ENCODE assay signal across 8 mouse cellular contexts in genomic region chr6:113193765-113194460, GRCm38 (mm10). TPM values are rescaled to one million over a fixed set of nuclear protein-coding genes. Genes with fewer than 3 reads are reported as not detected.
DNase-seq lines count a peak whose midpoint lies in the region; ATAC-seq and TF ChIP-seq lines count a peak whose summit lies in the region.

No protein-coding gene starts in this region.

- H3K4me2 ChIP-seq in heart, embryonic 15.5 days, result peak overlapping the region; percentile 34
- peak overlapping the region; percentile 75 for H3K4me2 ChIP-seq in midbrain, postnatal 0 days (ENCODE audit: low read depth, low read length, poor library complexity, severe bottlenecking)

- H3K4me3 ChIP-seq in heart, embryonic 15.5 days, result 0 out of 2 replicates have a peak overlapping the region, but pooled peaks have one; percentile 20
- peak overlapping the region; percentile 83 for H3K4me3 ChIP-seq in midbrain, postnatal 0 days (ENCODE audit: low read depth, low read length)

- peaks cover 13% of the 10 kb centered on the region for H3K4me1 ChIP-seq in heart, embryonic 15.5 days (replicated peaks)
- peaks cover 18% of the 10 kb centered on the region for H3K4me1 ChIP-seq in midbrain, postnatal 0 days (ENCODE audit: insufficient read depth, low read length)

- no peak overlapping the region for H3K27ac ChIP-seq in heart, embryonic 15.5 days
- H3K27ac ChIP-seq in midbrain, postnatal 0 days (ENCODE audit: low read depth, low read length), result peak overlapping the region; percentile 81

- H3K36me3 ChIP-seq in heart, embryonic 15.5 days, result no peaks in the 10 kb centered on the region
- H3K36me3 ChIP-seq in midbrain, postnatal 0 days (ENCODE audit: insufficient read depth, low read length), result no peaks in the 10 kb centered on the region

- peaks cover 57% of the 10 kb centered on the region for H3K27me3 ChIP-seq in heart, embryonic 15.5 days
- H3K27me3 ChIP-seq in midbrain, postnatal 0 days (ENCODE audit: insufficient read depth, low read length), result no peaks in the 10 kb centered on the region

- no peak for ATAC-seq in heart, embryonic 15.5 days (replicated peaks; ENCODE audit: insufficient number of reproducible peaks, insufficient read depth, low FRiP score, low read depth)
- ATAC-seq in midbrain, postnatal 0 days (ENCODE audit: low FRiP score), result peak; percentile 79; the same call in 1 of the 2 replicates
- no peak for ATAC-seq in erythroblast, adult 5-6 weeks (replicated peaks; ENCODE audit: low FRiP score, poor library complexity, severe bottlenecking)

- no peak for TF ChIP-seq CTCF in midbrain, postnatal 0 days (IDR thresholded peaks at IDR 0.05)

- DNase-seq in frontal cortex, postnatal 10 days (ENCODE audit: low spot score in 2 of 2), result peak; percentile 37 to 39
- no peak for DNase-seq in frontal cortex, adult 2 months (ENCODE audit: extremely low spot score in 1 of 2, low spot score in 1 of 2)
- peak; percentile 11 for DNase-seq in CD4-positive helper T cell, adult 2 months (ENCODE audit: low read depth, low spot score)
- peak; percentile 58 for DNase-seq in cerebellum, adult 9-11 months
- DNase-seq in kidney, postnatal 25 days, result peak; percentile 44 to 56
- DNase-seq in midbrain, postnatal 0 days (ENCODE audit: low spot score), result peak; percentile 55

- WGBS in heart, embryonic 15.5 days, result 2% methylated on average over 46 of the region's 46 CpGs
- 2% methylated on average over 46 of the region's 46 CpGs for WGBS in midbrain, postnatal 0 days

- no peak overlapping the region for H3K9ac ChIP-seq in heart, embryonic 15.5 days
- H3K9ac ChIP-seq in midbrain, postnatal 0 days (replicated peaks; ENCODE audit: low read length, poor library complexity, severe bottlenecking), result peak overlapping the region; percentile 93

- no peaks in the 10 kb centered on the region for H3K9me3 ChIP-seq in heart, embryonic 15.5 days (replicated peaks)
- no peaks in the 10 kb centered on the region for H3K9me3 ChIP-seq in midbrain, postnatal 0 days (ENCODE audit: low read length)

RNA-seq across cellular contexts. Expression of gene Lhfpl4, which starts 1.3 kb away (rescaled TPM):
- 67.0 and 68.5 TPM in 2 replicates for polyA plus RNA-seq in frontal cortex, adult 2 months (2012; rRNA removed)
- polyA plus RNA-seq in heart, embryonic 15.5 days (2015; fragmentation: Nextera tagmentation; extraction: Ambion mirVana), result 0.35 and 0.81 TPM in 2 replicates
- 81.3 and 92.6 TPM in 2 replicates for total RNA-seq in midbrain, postnatal 0 days (2014; rRNA removed)
- polyA plus RNA-seq in midbrain, postnatal 0 days (2015; fragmentation: Nextera tagmentation; extraction: Ambion mirVana), result 56.6 and 66.1 TPM in 2 replicates
- total RNA-seq in erythroblast, adult 5-6 weeks (2015; ENCODE audit: low replicate concordance), result not detected in 2 replicates
- total RNA-seq in erythroblast, adult 5-6 weeks (2017; ENCODE audit: low replicate concordance), result not detected in 2 replicates

RNA-seq across cellular contexts. Expression of gene Mtmr14, which starts 43.7 kb away (rescaled TPM):
- 21.7 and 23.9 TPM in 2 replicates for polyA plus RNA-seq in frontal cortex, adult 2 months (2012; rRNA removed)
- polyA plus RNA-seq in heart, embryonic 15.5 days (2015; fragmentation: Nextera tagmentation; extraction: Ambion mirVana), result 20.8 and 26.7 TPM in 2 replicates
- total RNA-seq in midbrain, postnatal 0 days (2014; rRNA removed), result 39.0 and 42.5 TPM in 2 replicates
- 29.4 and 30.5 TPM in 2 replicates for polyA plus RNA-seq in midbrain, postnatal 0 days (2015; fragmentation: Nextera tagmentation; extraction: Ambion mirVana)
- total RNA-seq in erythroblast, adult 5-6 weeks (2015; ENCODE audit: low replicate concordance), result 19.0 and 35.0 TPM in 2 replicates
- 25.5 and 42.9 TPM in 2 replicates for total RNA-seq in erythroblast, adult 5-6 weeks (2017; ENCODE audit: low replicate concordance)

Comparison
In these comparisons a context has a peak if more than half of its experiments do, and no peak if none do; other contexts are left out.
1. DNase-seq: peak in frontal cortex, postnatal 10 days (2 of 2), CD4-positive helper T cell, adult 2 months (single experiment), cerebellum, adult 9-11 months (single experiment), kidney, postnatal 25 days (2 of 2) and midbrain, postnatal 0 days (single experiment); none in frontal cortex, adult 2 months (0 of 2).
2. RNA of gene Lhfpl4, which starts 1.3 kb away (polyA plus RNA-seq): 67.0 to 68.5 TPM in frontal cortex, adult 2 months and 56.6 to 66.1 TPM in midbrain, postnatal 0 days; 0.35 to 0.81 TPM in heart, embryonic 15.5 days; every median in the first group is over 10 times any median in the second.